Mouse (Mus musculus): Measurements from ENCODE around the gene C730034F03Rik.

The C730034F03Rik gene

GRCm38 (mm10) chr15:89475611-89476474 lies 46.5 kb downstream of the C730034F03Rik start:
- DNase-seq (ENCODE audit: low spot score), result peak; percentile 94

DNA sequence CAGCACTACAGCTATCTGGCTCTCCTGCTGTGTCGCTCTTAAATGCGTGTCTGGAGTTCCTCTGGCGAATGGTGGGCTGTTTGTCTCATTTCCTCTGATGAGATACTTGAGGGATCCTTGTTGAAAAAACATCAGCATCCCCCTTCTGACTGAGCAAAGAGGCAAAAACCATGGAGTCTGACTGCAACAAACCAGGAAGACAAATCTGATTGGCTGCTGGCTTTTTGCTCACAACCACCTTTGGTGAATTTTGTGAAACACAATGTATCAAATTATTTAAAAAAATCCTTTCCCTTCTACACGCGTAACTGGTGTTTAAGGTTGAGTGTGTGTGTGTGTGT lies 47.1 kb downstream of the C730034F03Rik start:
- DNase-seq (ENCODE audit: low spot score), result no peak

DNA sequence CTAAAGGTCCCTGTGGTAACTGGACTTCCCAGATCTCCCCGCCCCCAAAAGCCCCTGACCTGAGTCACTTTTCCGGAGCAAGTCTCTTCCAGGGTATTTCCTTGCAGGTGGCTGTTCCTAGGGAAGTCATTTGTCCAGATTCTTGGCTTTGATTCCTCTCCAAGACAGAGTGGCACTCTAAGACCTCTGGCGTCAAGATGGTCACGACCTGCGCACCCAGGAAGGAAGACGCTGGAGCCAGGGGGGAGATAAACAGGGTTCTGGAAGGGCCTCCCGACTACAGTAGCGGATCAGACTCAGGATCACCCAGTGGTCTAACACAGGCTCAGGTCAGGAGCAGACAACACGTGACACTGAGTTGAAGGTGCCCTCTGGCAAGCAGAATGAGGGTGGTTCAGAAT lies 47.7 kb downstream of the C730034F03Rik start, which contains the start of gene Arsa:
Arsa (minus strand) TSS at position 335 of the 401 bp plus-strand sequence.
- DNase-seq (ENCODE audit: low spot score), result no peak

DNA sequence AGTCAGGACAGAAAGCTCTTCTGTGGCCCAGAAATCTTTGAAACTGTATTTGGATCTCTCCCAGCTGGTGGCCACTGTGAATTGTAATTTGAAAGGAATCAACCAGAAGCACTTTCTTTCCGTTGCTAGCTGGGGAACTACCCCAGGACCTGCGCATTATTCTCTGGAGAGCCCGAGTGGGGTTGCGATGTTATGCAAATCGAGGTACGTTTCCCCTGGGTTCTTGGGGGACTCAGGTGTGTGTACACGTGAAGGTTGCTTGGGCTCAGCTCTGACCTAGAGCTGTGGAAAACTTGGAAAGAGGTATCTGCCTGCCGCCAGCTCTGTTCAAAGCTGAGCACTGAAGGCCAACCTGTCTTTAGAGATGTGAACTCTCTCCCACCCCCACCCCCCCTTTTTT lies 48.4 kb downstream of the C730034F03Rik start:
- DNase-seq (ENCODE audit: low spot score), result no peak

DNA sequence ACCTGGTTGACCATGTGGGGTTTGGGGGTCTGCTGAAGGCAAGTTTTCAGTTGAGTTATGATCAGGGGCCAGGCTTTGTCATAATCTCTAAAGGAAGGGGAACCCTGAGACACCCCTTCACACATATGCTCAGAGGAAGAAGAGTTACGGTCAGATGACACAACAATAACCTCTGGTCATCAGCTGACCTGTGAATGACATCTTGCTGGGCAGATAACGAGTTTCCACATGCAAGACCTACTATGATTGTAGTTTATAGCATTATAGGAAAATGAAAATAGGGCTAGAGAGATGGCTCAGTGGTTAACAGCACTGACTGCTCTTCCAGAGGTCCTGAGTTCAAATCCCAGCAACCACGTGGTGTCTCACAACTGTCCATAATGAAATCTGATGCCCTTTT lies 49.2 kb downstream of the C730034F03Rik start:
- DNase-seq (ENCODE audit: low spot score), result no peak
